Mouse (Mus musculus) olfactory bulb, adult 2 months (tissue): ENCODE results near the gene 2310061N02Rik. TPM values are rescaled to one million over a fixed set of nuclear protein-coding genes. Genes with fewer than 3 reads are reported as not detected.

Experiments used
- H3K27ac ChIP-seq: fragments of 200-500 bp; 2 replicates; pipeline ENCODE4 v1.5.1; 2012; ENCODE audit warnings: low read depth, low read length; ENCODE audit not compliant: insufficient read depth
- H3K4me1 ChIP-seq: fragments of 200-500 bp; 2 replicates; pipeline ENCODE4 v1.6.1; 2012; ENCODE audit warnings: low read length; ENCODE audit not compliant: control insufficient read depth, insufficient read depth
- H3K4me3 ChIP-seq: fragments of 200-500 bp; 2 replicates; pipeline ENCODE4 v1.5.1; 2012; ENCODE audit warnings: mild to moderate bottlenecking, low read depth, low read length, moderate library complexity; ENCODE audit not compliant: insufficient read depth
- CTCF ChIP-seq: fragments of 200-500 bp; IDR thresholded peaks from 2 replicates; pipeline ENCODE4 v1.5.1; 2012; ENCODE audit warnings: low read depth, mild to moderate bottlenecking, low read length, moderate library complexity; ENCODE audit not compliant: insufficient read depth
- POLR2A ChIP-seq: fragments of 200-500 bp; IDR thresholded peaks from 2 replicates; pipeline ENCODE4 v1.6.1; 2012; ENCODE audit warnings: mild to moderate bottlenecking, low read depth, low read length, moderate library complexity; ENCODE audit not compliant: insufficient read depth
- WGBS: fragments of 180-500 bp; shearing (Covaris S2); methylation state at CpG from one replicate; pipeline ENCODE4 v1.1.7; 2018; 5-methylcytosine and 5-hydroxymethylcytosine counted together
- polyA plus RNA-seq: library from polyadenylated mRNA; stranded (reverse); fragments of >200 nt; gene quantifications from 2 replicates; pipeline ENCODE4 v1.2.4, GENCODE M21; 2012; ENCODE audit warnings: low replicate concordance; ENCODE audit not compliant: missing spikeins, insufficient read depth, insufficient read length

Gene 2310061N02Rik
- polyA plus RNA-seq, 1 experiment, result not detected

DNA sequence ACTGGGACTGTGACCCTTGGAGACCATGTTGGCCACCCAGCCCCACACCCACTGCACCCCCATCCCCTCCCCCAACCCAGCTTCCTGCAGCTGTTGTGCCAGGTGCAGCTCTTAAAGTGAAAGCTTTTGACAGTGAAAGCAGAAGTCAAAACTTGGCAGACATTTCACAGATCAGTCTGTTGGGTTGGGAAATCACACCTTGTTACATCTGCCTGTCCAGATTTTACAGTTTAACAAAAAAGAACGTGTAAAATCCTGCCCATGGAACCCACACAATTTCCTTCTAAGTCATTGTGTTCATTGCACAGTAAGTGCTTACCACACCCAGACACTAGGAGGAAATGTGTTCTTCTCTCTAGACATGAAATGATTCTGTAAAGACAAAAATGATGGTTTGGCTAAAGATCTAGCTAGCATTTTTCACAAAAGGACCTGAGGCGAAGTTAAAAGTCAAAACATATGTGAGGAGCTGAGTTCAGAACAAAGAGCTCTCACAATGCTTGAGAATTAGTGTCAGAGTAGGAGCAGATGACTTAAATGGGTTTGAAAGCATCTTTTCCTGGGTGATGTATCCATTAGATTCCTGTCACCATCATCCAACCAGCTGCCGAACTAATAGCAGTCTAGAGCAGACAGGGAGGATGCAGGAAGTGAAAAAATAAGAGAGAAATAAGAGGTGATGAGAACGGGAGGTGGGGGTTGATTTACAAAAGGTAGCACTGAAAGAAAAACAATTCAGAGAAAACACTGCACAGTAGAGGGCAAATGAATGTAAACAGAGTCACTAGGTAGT is 6.5 kb downstream of the 2310061N02Rik start:
- no peaks in the 10 kb centered on the region for H3K4me1 ChIP-seq
- 42% methylated on average over 4 of the region's 4 CpGs for WGBS
- no peak overlapping the region for H3K4me3 ChIP-seq
- no peak for TF ChIP-seq POLR2A
- no peak for TF ChIP-seq CTCF
- H3K27ac ChIP-seq, result no peak overlapping the region

DNA sequence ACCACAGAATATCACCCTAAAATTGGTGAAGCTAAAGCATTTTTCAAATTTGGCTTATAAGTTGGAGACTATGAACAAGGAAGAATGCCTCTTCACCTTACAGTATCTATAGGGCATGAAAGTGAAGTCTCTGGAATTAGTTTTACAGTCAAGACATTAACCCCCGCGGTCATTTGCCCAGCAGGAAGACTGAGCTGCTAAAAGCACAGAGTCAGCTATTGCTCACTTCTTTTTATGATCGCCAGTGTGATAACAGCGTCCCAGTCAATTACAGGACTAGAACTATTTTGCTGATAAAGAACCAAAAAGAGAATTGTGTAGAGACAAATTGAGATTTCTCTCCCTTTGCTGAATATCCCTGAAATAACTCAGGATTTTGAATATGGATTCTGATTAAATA is 11.5 kb downstream of the 2310061N02Rik start:
- Histone ChIP-seq H3K4me3 (no peak overlapping the region), H3K27ac (no peak overlapping the region), H3K4me1 (no peaks in the 10 kb centered on the region)
- TF ChIP-seq POLR2A, result no peak
- TF ChIP-seq CTCF, result no peak
- WGBS, result 92% methylated on average over 4 of the region's 4 CpGs

DNA sequence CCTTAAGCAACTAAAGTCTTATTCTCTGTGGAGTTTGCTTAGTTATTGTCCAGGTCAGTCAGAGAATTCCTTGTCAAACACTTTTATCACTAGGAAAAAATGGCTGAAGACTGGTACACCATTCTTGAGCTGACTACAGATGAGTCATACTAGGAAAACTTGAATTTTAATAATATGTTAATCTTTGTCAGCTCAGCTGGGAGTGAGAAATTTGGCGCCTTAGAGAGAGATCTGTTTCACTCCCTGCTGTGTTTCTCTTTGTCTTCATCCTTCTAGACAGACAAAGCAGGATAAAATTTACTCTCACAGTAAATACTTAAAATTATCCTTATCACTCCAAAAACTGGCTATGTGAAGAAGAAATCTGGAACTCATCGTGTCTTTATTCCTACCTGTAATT is 26.5 kb downstream of the 2310061N02Rik start:
- Histone ChIP-seq H3K4me1 (peaks cover 6% of the 10 kb centered on the region; the same call in 1 of the 2 replicates), H3K27ac (no peak overlapping the region), H3K4me3 (no peak overlapping the region)
- WGBS, result 17% methylated on average over 2 of the region's 2 CpGs
- TF ChIP-seq POLR2A, result no peak
- no peak for TF ChIP-seq CTCF

DNA sequence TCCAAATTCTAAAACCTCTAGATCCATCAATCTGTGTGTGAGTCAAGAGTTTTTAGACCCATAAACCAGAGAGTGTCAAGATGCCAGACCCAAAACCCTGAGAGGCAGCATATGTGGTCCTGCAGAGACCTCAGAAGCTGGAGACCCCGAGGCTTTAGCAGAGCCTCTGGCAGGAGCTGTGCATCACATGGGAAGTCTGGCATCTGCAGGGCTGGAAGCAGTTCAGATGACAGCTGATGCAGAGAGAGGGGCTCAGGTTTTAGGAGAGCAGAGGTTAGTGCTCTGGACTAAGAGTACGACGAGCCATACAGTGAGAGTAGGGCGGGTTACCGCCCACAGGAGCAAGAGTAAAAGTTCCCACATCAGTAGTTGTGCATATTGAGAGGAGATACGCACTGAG is 28.7 kb downstream of the 2310061N02Rik start:
- no peak overlapping the region for H3K4me3 ChIP-seq
- H3K4me1 ChIP-seq, result peaks cover 6% of the 10 kb centered on the region; the same call in 1 of the 2 replicates
- no peak overlapping the region for H3K27ac ChIP-seq
- TF ChIP-seq POLR2A (no peak), CTCF (no peak)
- WGBS, result 81% methylated on average over 6 of the region's 6 CpGs

DNA sequence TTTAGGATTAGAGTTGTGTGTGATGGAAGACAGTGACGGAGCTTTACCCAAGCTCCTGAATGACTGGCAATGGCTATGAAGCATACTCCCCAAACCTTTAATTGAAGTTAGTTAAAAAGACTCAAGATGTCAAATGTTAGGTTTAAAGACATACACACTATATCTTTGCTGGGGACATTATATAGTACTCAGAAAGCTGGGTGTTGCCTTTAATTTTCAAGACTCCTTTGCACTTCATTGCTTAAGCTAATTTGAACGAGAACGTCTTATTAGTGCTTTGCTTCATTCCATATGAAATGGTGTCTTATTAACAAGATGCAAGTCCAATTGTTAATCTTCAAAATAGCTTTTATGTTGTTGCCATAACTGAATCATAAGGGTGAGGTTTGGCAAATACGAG is 36.2 kb downstream of the 2310061N02Rik start, which contains the start of gene Krtap27-1:
Gene Krtap27-1 (minus strand): TSS at position 101 of the 400 bp plus-strand sequence.
- no peak within 1 kb of the TSS for H3K27ac ChIP-seq
- WGBS, result 82% methylated on average over 4 of the region's 4 CpGs
- H3K4me3 ChIP-seq, result no peak within 1 kb of the TSS
- H3K4me1 ChIP-seq, result no peaks in the 10 kb centered on the region
- TF ChIP-seq POLR2A (no peak), CTCF (no peak)

DNA sequence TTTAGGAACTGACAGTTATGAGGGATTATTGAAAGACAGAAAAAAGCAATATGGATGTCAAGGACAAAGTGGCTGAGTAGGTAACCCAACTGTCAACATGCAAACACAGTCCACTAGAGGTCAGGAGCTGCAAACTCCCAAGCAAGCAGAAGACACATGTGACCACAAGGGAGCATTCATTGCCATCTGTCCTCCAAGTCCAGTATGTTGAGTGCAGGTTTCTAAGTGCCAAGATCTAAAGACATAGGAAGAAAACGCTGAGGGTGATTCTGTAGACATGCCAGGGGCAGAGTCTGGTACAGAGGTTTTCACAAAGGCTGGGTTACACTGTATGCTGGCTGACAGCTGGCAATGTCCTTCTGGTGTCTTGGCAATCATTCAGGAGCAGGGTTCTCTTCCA is 50.3 kb downstream of the 2310061N02Rik start:
- no peak overlapping the region for H3K4me3 ChIP-seq
- TF ChIP-seq CTCF (no peak), POLR2A (no peak)
- 9% methylated on average over 1 of the region's 1 CpGs for WGBS
- H3K4me1 ChIP-seq, result no peaks in the 10 kb centered on the region
- H3K27ac ChIP-seq, result no peak overlapping the region

Other genes with a start within 250 kb of the 2310061N02Rik start
- gene Cldn17, start 201.0 kb downstream of the 2310061N02Rik start, polyA plus RNA-seq, result not detected in 2 replicates
- gene Cldn8, start 144.8 kb downstream of the 2310061N02Rik start, polyA plus RNA-seq, result not detected in 2 replicates
- not detected in 2 replicates for gene Krtap24-1, start 95.7 kb downstream of the 2310061N02Rik start, polyA plus RNA-seq
- not detected in 2 replicates for gene 2310079G19Rik, start 80.3 kb downstream of the 2310061N02Rik start, polyA plus RNA-seq
- gene Krtap26-1, start 60.2 kb downstream of the 2310061N02Rik start, polyA plus RNA-seq, result not detected in 2 replicates
- not detected in 2 replicates for gene Krtap27-1, start 36.3 kb downstream of the 2310061N02Rik start, polyA plus RNA-seq
- not detected in 2 replicates for gene Krtap13-1, start 20.9 kb upstream of the 2310061N02Rik start, polyA plus RNA-seq
- gene Krtap13, start 43.7 kb upstream of the 2310061N02Rik start, polyA plus RNA-seq, result not detected in 2 replicates
- gene 2310034C09Rik, start 50.9 kb upstream of the 2310061N02Rik start, polyA plus RNA-seq, result not detected in 2 replicates
- not detected in 2 replicates for gene 2310057N15Rik, start 66.2 kb upstream of the 2310061N02Rik start, polyA plus RNA-seq
- not detected in 2 replicates for gene Gm5965, start 69.9 kb upstream of the 2310061N02Rik start, polyA plus RNA-seq
- not detected in 2 replicates for gene Gm20741, start 104.3 kb upstream of the 2310061N02Rik start, polyA plus RNA-seq
- gene Krtap15, start 112.3 kb upstream of the 2310061N02Rik start, polyA plus RNA-seq, result not detected in 2 replicates
- gene Krtap14, start 118.2 kb upstream of the 2310061N02Rik start, polyA plus RNA-seq, result not detected in 2 replicates
- not detected in 2 replicates for gene Krtap19-1, start 161.4 kb upstream of the 2310061N02Rik start, polyA plus RNA-seq
- gene Krtap19-2, start 166.3 kb upstream of the 2310061N02Rik start, polyA plus RNA-seq, result not detected in 2 replicates
- gene Krtap19-3, start 170.1 kb upstream of the 2310061N02Rik start, polyA plus RNA-seq, result not detected in 2 replicates
- not detected in 2 replicates for gene Krtap19-4, start 177.1 kb upstream of the 2310061N02Rik start, polyA plus RNA-seq
- gene Krtap19-5, start 188.5 kb upstream of the 2310061N02Rik start, polyA plus RNA-seq, result not detected in 2 replicates
- not detected in 2 replicates for gene Krtap19-9b, start 224.3 kb upstream of the 2310061N02Rik start, polyA plus RNA-seq